Mouse (Mus musculus): ENCODE measurements around the gene Wfs1. TPM values are rescaled to one million over a fixed set of nuclear protein-coding genes. Genes with fewer than 3 reads are reported as not detected.
"Not testable (repeated sequence)": the region's sequence is repeated elsewhere in the genome, so short reads cannot be mapped to it uniquely, and the experiment has no call there.

Wfs1 gene
- polyA plus RNA-seq, 1 experiment from 2014 or later: 12.5 TPM

GRCm38 (mm10) chr5:36948831-36949230 lies 40.2 kb downstream of the Wfs1 start:
- Histone ChIP-seq H3K27me3 (no peaks in the 10 kb centered on the region), H3K4me1 (no peaks in the 10 kb centered on the region), H3K27ac (replicated peaks) (no peak overlapping the region), H3K9ac (no peak overlapping the region), H3K36me3 (no peaks in the 10 kb centered on the region), H3K4me3 (replicated peaks) (no peak overlapping the region), H3K4me2 (replicated peaks) (no peak overlapping the region), H3K9me3 (replicated peaks) (no peaks in the 10 kb centered on the region)
- ATAC-seq (ENCODE audit: insufficient number of reproducible peaks, low FRiP score, low TSS enrichment, low read depth): peak; percentile 16; the same call in 1 of the 2 replicates
- 15% methylated on average over 3 of the region's 3 CpGs for WGBS

DNA sequence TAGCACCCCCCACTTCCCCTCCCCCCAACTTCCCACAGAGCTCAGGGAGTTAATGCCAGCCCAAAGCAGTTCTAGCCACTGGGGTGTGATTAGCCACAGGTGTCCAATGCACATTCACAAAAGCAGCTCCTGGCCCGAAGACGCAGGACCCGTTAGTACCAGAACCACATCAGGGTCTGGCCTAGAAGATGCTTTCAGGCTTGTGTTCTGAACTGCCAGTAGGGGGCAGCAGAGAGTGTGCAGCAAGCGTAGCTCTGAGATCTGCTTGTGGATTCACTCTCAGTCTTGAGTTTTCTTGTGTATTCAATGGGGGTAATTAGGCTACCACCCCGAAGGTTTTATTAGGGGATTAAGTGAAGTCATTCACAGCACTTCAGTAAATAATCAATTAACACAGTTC lies 42.6 kb downstream of the Wfs1 start:
- WGBS: 13% methylated on average over 5 of the region's 5 CpGs

DNA sequence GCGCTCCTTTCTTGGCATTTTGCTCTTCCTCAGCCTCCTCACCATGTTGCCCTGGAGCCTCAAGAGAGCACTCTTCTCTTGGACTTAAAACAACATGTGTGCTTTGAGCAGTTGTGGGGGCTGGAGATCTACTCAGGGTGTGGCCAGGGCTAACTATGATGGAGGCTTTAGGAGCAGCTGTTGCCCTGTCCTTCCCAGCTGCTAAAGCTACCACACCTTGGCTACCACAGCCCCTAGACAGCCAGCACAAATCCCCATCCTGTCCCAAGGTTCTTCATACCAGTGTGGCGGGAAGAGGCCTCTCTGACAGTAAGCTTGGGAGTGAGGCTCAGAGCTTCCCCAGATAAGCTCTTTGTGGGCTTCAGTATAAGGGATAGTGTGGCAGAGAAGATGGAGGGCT lies 43.3 kb downstream of the Wfs1 start:
- no peak overlapping the region for H3K4me3 ChIP-seq (replicated peaks)
- no peaks in the 10 kb centered on the region for H3K4me1 ChIP-seq
- H3K36me3 ChIP-seq: no peaks in the 10 kb centered on the region
- no peak for ATAC-seq (ENCODE audit: insufficient number of reproducible peaks, low FRiP score, low TSS enrichment, low read depth)
- no peak overlapping the region for H3K27ac ChIP-seq (replicated peaks)
- no peak overlapping the region for H3K4me2 ChIP-seq (replicated peaks)
- H3K9ac ChIP-seq: no peak overlapping the region
- no peaks in the 10 kb centered on the region for H3K9me3 ChIP-seq (replicated peaks)
- no peaks in the 10 kb centered on the region for H3K27me3 ChIP-seq
- WGBS: 75% methylated on average over 2 of the region's 2 CpGs

More for the DNA sequence above, 42.6 kb downstream of the Wfs1 start:
- Histone ChIP-seq H3K27me3 (no peaks in the 10 kb centered on the region), H3K4me3 (replicated peaks) (no peak overlapping the region), H3K4me1 (no peaks in the 10 kb centered on the region), H3K9ac (no peak overlapping the region), H3K27ac (replicated peaks) (no peak overlapping the region), H3K36me3 (no peaks in the 10 kb centered on the region), H3K9me3 (replicated peaks) (no peaks in the 10 kb centered on the region), H3K4me2 (replicated peaks) (no peak overlapping the region)
- ATAC-seq (ENCODE audit: insufficient number of reproducible peaks, low FRiP score, low TSS enrichment, low read depth): no peak

DNA sequence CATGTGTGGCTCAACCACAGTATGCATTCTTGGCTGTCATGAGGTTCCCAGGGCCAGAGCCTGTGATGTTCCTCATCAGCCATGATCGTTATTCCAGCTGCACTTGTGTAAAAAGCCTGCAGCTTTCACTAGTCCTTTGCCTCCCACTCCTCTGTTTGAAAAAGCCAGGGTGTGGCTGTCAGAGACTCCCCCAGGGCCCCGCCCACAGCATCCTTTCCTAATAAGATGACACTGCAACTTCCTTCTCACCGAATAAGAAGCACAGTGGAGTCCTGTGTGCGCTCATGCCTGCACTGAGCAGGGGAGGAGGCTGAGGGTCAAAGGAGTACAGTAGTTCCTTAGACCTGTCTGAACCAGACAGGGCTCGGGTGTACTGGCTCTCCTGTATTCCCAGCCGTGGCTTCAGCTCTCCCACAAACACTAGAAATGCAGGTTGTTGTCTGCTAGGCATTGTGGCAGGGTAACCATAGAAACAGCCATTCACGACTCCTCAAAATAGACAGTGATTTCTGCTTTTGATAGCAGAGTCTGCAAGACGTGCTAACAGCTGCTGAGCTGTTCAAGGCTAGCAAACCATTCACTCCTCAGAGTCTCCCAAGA lies 43.8 kb downstream of the Wfs1 start:
- Histone ChIP-seq H3K27me3 (no peaks in the 10 kb centered on the region), H3K27ac (replicated peaks) (no peak overlapping the region), H3K4me3 (replicated peaks) (no peak overlapping the region), H3K4me2 (replicated peaks) (no peak overlapping the region), H3K36me3 (no peaks in the 10 kb centered on the region), H3K4me1 (no peaks in the 10 kb centered on the region), H3K9me3 (replicated peaks) (no peaks in the 10 kb centered on the region), H3K9ac (no peak overlapping the region)
- 41% methylated on average over 8 of the region's 8 CpGs for WGBS
- no peak for ATAC-seq (ENCODE audit: insufficient number of reproducible peaks, low FRiP score, low TSS enrichment, low read depth)

GRCm38 (mm10) chr5:36944552-36944951 lies 44.5 kb downstream of the Wfs1 start:
- WGBS: 59% methylated on average over 5 of the region's 5 CpGs
- Histone ChIP-seq H3K27ac (replicated peaks) (no peak overlapping the region), H3K9me3 (replicated peaks) (no peaks in the 10 kb centered on the region), H3K9ac (no peak overlapping the region), H3K4me1 (no peaks in the 10 kb centered on the region), H3K4me2 (replicated peaks) (no peak overlapping the region), H3K27me3 (no peaks in the 10 kb centered on the region), H3K36me3 (no peaks in the 10 kb centered on the region), H3K4me3 (replicated peaks) (no peak overlapping the region)
- no peak for ATAC-seq (ENCODE audit: insufficient number of reproducible peaks, low FRiP score, low TSS enrichment, low read depth)

- WGBS: 79% methylated on average over 2 of the region's 2 CpGs
- H3K9me3 ChIP-seq (replicated peaks): no peaks in the 10 kb centered on the region
- H3K4me1 ChIP-seq: no peaks in the 10 kb centered on the region
- H3K36me3 ChIP-seq: no peaks in the 10 kb centered on the region
- ATAC-seq (ENCODE audit: insufficient number of reproducible peaks, low FRiP score, low TSS enrichment, low read depth): no peak
- H3K4me2 ChIP-seq (replicated peaks): no peak overlapping the region
- H3K9ac ChIP-seq: no peak overlapping the region
- no peak overlapping the region for H3K4me3 ChIP-seq (replicated peaks)
- no peak overlapping the region for H3K27ac ChIP-seq (replicated peaks)
- no peaks in the 10 kb centered on the region for H3K27me3 ChIP-seq
Measured at GRCm38 (mm10) chr5:36942446-36942845, 46.6 kb downstream of the Wfs1 start.

DNA sequence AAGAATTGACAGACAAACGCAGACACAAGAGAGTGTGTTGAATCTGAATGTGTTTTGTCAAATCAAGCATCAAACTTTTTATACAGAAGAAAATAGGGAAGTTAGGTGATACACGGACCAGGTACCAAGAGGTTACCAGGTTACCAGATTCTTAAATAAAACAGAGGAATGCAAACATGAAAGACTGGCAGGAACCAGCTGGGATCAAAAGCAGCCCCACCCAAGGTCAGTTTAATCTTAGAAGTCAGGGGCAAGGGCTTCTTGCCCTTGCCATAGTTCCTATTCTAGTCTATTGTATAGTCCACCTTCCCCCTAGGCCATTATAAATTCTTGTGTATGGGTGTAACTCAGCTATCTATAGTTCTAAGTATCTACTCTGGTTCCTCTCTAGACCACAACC lies 50.0 kb downstream of the Wfs1 start:
- WGBS: 78% methylated on average over 2 of the region's 2 CpGs
- ATAC-seq (ENCODE audit: insufficient number of reproducible peaks, low FRiP score, low TSS enrichment, low read depth); H3K4me3 ChIP-seq (replicated peaks); H3K4me2 ChIP-seq (replicated peaks); H3K4me1 ChIP-seq; H3K27ac ChIP-seq (replicated peaks); H3K27me3 ChIP-seq; H3K9me3 ChIP-seq (replicated peaks); H3K36me3 ChIP-seq; H3K9ac ChIP-seq: not testable (repeated sequence)

DNA sequence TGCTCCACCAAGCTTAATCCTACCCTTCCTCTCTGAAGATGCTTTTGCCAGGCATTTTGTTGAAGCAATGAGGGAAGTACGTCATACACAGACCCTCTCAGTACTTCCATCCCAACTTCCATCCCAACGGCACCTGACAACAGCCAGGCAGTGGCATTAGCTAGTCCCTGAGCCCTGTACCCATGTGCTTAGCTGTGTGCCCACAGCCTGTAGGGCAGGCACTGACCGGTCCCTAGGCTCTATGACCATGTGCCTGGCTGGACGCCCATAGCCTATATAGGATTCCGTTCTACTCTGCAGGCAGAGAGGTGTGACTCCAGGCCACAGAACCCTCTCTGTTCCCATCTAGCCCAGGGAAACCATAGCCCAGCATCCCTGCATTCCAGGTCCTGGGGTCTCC lies 51.0 kb downstream of the Wfs1 start:
- Histone ChIP-seq H3K4me1 (no peaks in the 10 kb centered on the region; the same call in 1 of the 2 replicates), H3K9me3 (replicated peaks) (no peaks in the 10 kb centered on the region), H3K27ac (replicated peaks) (no peak overlapping the region), H3K27me3 (no peaks in the 10 kb centered on the region), H3K36me3 (no peaks in the 10 kb centered on the region), H3K4me3 (replicated peaks) (no peak overlapping the region), H3K9ac (no peak overlapping the region), H3K4me2 (replicated peaks) (no peak overlapping the region)
- 80% methylated on average over 5 of the region's 5 CpGs for WGBS
- no peak for ATAC-seq (ENCODE audit: insufficient number of reproducible peaks, low FRiP score, low TSS enrichment, low read depth)

GRCm38 (mm10) chr5:36936548-36936947 lies 52.5 kb downstream of the Wfs1 start:
- no peak for ATAC-seq (ENCODE audit: insufficient number of reproducible peaks, low FRiP score, low TSS enrichment, low read depth)
- 80% methylated on average over 7 of the region's 7 CpGs for WGBS

GRCm38 (mm10) chr5:36935486-36936473 lies 53.2 kb downstream of the Wfs1 start:
- Histone ChIP-seq H3K4me1 (no peaks in the 10 kb centered on the region; the same call in 1 of the 2 replicates), H3K36me3 (no peaks in the 10 kb centered on the region), H3K27ac (replicated peaks) (no peak overlapping the region), H3K4me3 (replicated peaks) (no peak overlapping the region), H3K27me3 (no peaks in the 10 kb centered on the region), H3K9me3 (replicated peaks) (no peaks in the 10 kb centered on the region), H3K4me2 (replicated peaks) (no peak overlapping the region), H3K9ac (no peak overlapping the region)
- 57% methylated on average over 17 of the region's 17 CpGs for WGBS
- ATAC-seq (ENCODE audit: insufficient number of reproducible peaks, low FRiP score, low TSS enrichment, low read depth): no peak

More at GRCm38 (mm10) chr5:36936548-36936947, 52.5 kb downstream of the Wfs1 start:
- H3K9ac ChIP-seq: no peak overlapping the region
- no peak overlapping the region for H3K27ac ChIP-seq (replicated peaks)
- no peaks in the 10 kb centered on the region for H3K9me3 ChIP-seq (replicated peaks)
- H3K4me2 ChIP-seq (replicated peaks): no peak overlapping the region
- H3K36me3 ChIP-seq: no peaks in the 10 kb centered on the region
- H3K4me1 ChIP-seq: no peaks in the 10 kb centered on the region; the same call in 1 of the 2 replicates
- H3K4me3 ChIP-seq (replicated peaks): no peak overlapping the region
- no peaks in the 10 kb centered on the region for H3K27me3 ChIP-seq

GRCm38 (mm10) chr5:36933383-36933782 lies 55.6 kb downstream of the Wfs1 start:
- 21% methylated on average over 8 of the region's 8 CpGs for WGBS
- H3K27me3 ChIP-seq: no peaks in the 10 kb centered on the region
- peak; percentile 74 for ATAC-seq (ENCODE audit: insufficient number of reproducible peaks, low FRiP score, low TSS enrichment, low read depth)

More at GRCm38 (mm10) chr5:36933383-36933782, 55.6 kb downstream of the Wfs1 start:
- no peak overlapping the region for H3K4me3 ChIP-seq (replicated peaks)
- no peak overlapping the region for H3K27ac ChIP-seq (replicated peaks)
- no peak overlapping the region for H3K4me2 ChIP-seq (replicated peaks)
- H3K36me3 ChIP-seq: no peaks in the 10 kb centered on the region
- no peak overlapping the region for H3K9ac ChIP-seq
- H3K9me3 ChIP-seq (replicated peaks): no peaks in the 10 kb centered on the region
- no peaks in the 10 kb centered on the region; the same call in 1 of the 2 replicates for H3K4me1 ChIP-seq

Data from embryonic facial prominence, embryonic 15.5 days (tissue).